Mouse (Mus musculus) lung, embryonic 16.5 days (tissue): ENCODE results near the gene Bdh1. TPM values are rescaled to one million over a fixed set of nuclear protein-coding genes. Genes with fewer than 3 reads are reported as not detected.

Experiments
- ATAC-seq: fragments of 200-750 bp; cut with Nextera tagmentation; 2 replicates; pipeline ENCODE4 v1.8.0; 2017; ENCODE audit warnings: low read depth, mild to moderate bottlenecking, moderate library complexity
- H3K27ac ChIP-seq: fragments of 300-500 bp; sonication (generic); 2 replicates; pipeline ENCODE4 v1.5.1; 2014; ENCODE audit warnings: mild to moderate bottlenecking, control low read depth, low read length
- H3K27me3 ChIP-seq: fragments of 300-500 bp; sonication (generic); 2 replicates; pipeline ENCODE4 v1.6.1; 2014; ENCODE audit warnings: low read depth, low read length, mixed read lengths; ENCODE audit not compliant: control insufficient read depth, insufficient read depth
- H3K36me3 ChIP-seq: fragments of 300-500 bp; sonication (generic); 2 replicates; pipeline ENCODE4 v1.6.1; 2014; ENCODE audit warnings: low read length; ENCODE audit not compliant: control insufficient read depth, insufficient read depth
- H3K4me1 ChIP-seq: fragments of 300-500 bp; sonication (generic); replicated peaks from 2 replicates; pipeline ENCODE4 v1.6.1; 2014; ENCODE audit warnings: low read length, mixed read lengths; ENCODE audit not compliant: control insufficient read depth, insufficient read depth
- H3K4me2 ChIP-seq: fragments of 300-500 bp; sonication (generic); 2 replicates; pipeline ENCODE4 v1.6.1; 2014; ENCODE audit warnings: low read depth, low read length, control low read depth
- H3K4me3 ChIP-seq: fragments of 300-500 bp; sonication (generic); 2 replicates; pipeline ENCODE4 v1.5.1; 2014; ENCODE audit warnings: mild to moderate bottlenecking, low read length, control low read depth
- H3K9ac ChIP-seq: fragments of 300-500 bp; sonication (generic); 2 replicates; pipeline ENCODE4 v1.6.1; 2014; ENCODE audit warnings: low read length, control low read depth
- H3K9me3 ChIP-seq: fragments of 300-500 bp; sonication (generic); 2 replicates; pipeline ENCODE4 v1.6.1; 2016; ENCODE audit warnings: low read length; ENCODE audit not compliant: control insufficient read depth
- WGBS: fragments of 180-500 bp; shearing (Covaris S2); extraction: QIAGEN DNeasy Blood & Tissue Kit; methylation state at CpG from one replicate; pipeline ENCODE4 v1.1.7; 2014; 5-methylcytosine and 5-hydroxymethylcytosine counted together
- polyA plus RNA-seq: library from polyadenylated mRNA; unstranded; fragments of >200 nt; fragmentation: Nextera tagmentation; extraction: Ambion mirVana; gene quantifications from 2 replicates; pipeline ENCODE4 v1.2.1, GENCODE M21; 2015

The Bdh1 gene
- polyA plus RNA-seq, 1 experiment from 2014 or later: 4.5 TPM

GRCm38 (mm10) chr16:31424416-31425187 is 2.5 kb downstream of the Bdh1 start:
- H3K9ac ChIP-seq: no peak overlapping the region
- no peak overlapping the region for H3K4me2 ChIP-seq
- no peak overlapping the region for H3K27ac ChIP-seq
- WGBS: 75% methylated on average over 4 of the region's 4 CpGs
- peaks cover 3% of the 10 kb centered on the region; the same call in 1 of the 2 replicates for H3K4me1 ChIP-seq
- no peaks in the 10 kb centered on the region for H3K36me3 ChIP-seq
- no peak overlapping the region for H3K4me3 ChIP-seq
- H3K27me3 ChIP-seq: peaks cover 27% of the 10 kb centered on the region
- no peaks in the 10 kb centered on the region for H3K9me3 ChIP-seq
- no peak for ATAC-seq

- no peak overlapping the region for H3K27ac ChIP-seq
- peaks cover 3% of the 10 kb centered on the region for H3K4me1 ChIP-seq
- H3K27me3 ChIP-seq: peaks cover 27% of the 10 kb centered on the region
- H3K4me2 ChIP-seq: no peak overlapping the region
- ATAC-seq: no peak
- H3K4me3 ChIP-seq: no peak overlapping the region
- no peaks in the 10 kb centered on the region for H3K36me3 ChIP-seq
- no peak overlapping the region for H3K9ac ChIP-seq
- 5% methylated on average over 4 of the region's 4 CpGs for WGBS
- H3K9me3 ChIP-seq: no peaks in the 10 kb centered on the region
Observed at GRCm38 (mm10) chr16:31425508-31425907, 3.4 kb downstream of the Bdh1 start.

- Histone ChIP-seq H3K36me3 (no peaks in the 10 kb centered on the region), H3K27ac (no peak overlapping the region), H3K9ac (no peak overlapping the region), H3K4me1 (peaks cover 3% of the 10 kb centered on the region), H3K4me2 (no peak overlapping the region), H3K27me3 (peaks cover 27% of the 10 kb centered on the region), H3K9me3 (no peaks in the 10 kb centered on the region), H3K4me3 (no peak overlapping the region)
- WGBS: 78% methylated on average over 6 of the region's 6 CpGs
- ATAC-seq: no peak
Observed at GRCm38 (mm10) chr16:31426496-31427126, 4.5 kb downstream of the Bdh1 start.

GRCm38 (mm10) chr16:31428335-31428674 is 6.2 kb downstream of the Bdh1 start:
- Histone ChIP-seq H3K4me3 (peak overlapping the region; percentile 56), H3K4me1 (peaks cover 8% of the 10 kb centered on the region), H3K9ac (no peak overlapping the region), H3K4me2 (peak overlapping the region; percentile 92), H3K27me3 (peaks cover 27% of the 10 kb centered on the region), H3K36me3 (no peaks in the 10 kb centered on the region), H3K9me3 (no peaks in the 10 kb centered on the region), H3K27ac (no peak overlapping the region)
- no peak for ATAC-seq
- WGBS: 4% methylated on average over 11 of the region's 11 CpGs

GRCm38 (mm10) chr16:31428675-31429470 is 6.8 kb downstream of the Bdh1 start:
- Histone ChIP-seq H3K27me3 (peaks cover 27% of the 10 kb centered on the region), H3K9me3 (no peaks in the 10 kb centered on the region), H3K9ac (peak overlapping the region; percentile 42), H3K4me1 (peaks cover 12% of the 10 kb centered on the region), H3K4me3 (peak overlapping the region; percentile 56), H3K27ac (no peak overlapping the region), H3K36me3 (no peaks in the 10 kb centered on the region), H3K4me2 (peak overlapping the region; percentile 92)
- ATAC-seq: 0 out of 2 replicates have a peak, but pooled peaks have one; percentile 21
- WGBS: under 1% methylated on average over 64 of the region's 65 CpGs

GRCm38 (mm10) chr16:31429471-31430155 is 7.5 kb downstream of the Bdh1 start:
- Histone ChIP-seq H3K9ac (peak overlapping the region; percentile 28), H3K27ac (no peak overlapping the region)
- ATAC-seq: peak; percentile 96

GRCm38 (mm10) chr16:31433466-31434110 is 11.5 kb downstream of the Bdh1 start:
- Histone ChIP-seq H3K4me3 (no peak overlapping the region), H3K9ac (no peak overlapping the region), H3K27ac (no peak overlapping the region), H3K4me2 (no peak overlapping the region), H3K36me3 (no peaks in the 10 kb centered on the region), H3K9me3 (no peaks in the 10 kb centered on the region), H3K4me1 (peaks cover 12% of the 10 kb centered on the region), H3K27me3 (peaks cover 7% of the 10 kb centered on the region; the same call in 1 of the 2 replicates)
- no peak for ATAC-seq
- WGBS: 60% methylated on average over 12 of the region's 12 CpGs

More at GRCm38 (mm10) chr16:31429471-31430155, 7.5 kb downstream of the Bdh1 start:
- Histone ChIP-seq H3K4me2 (peak overlapping the region; percentile 92), H3K4me1 (peaks cover 12% of the 10 kb centered on the region), H3K9me3 (no peaks in the 10 kb centered on the region), H3K4me3 (peak overlapping the region; percentile 56), H3K27me3 (peaks cover 27% of the 10 kb centered on the region), H3K36me3 (no peaks in the 10 kb centered on the region)
- WGBS: under 1% methylated on average over 49 of the region's 49 CpGs

GRCm38 (mm10) chr16:31435146-31435545 is 13.1 kb downstream of the Bdh1 start:
- H3K9ac ChIP-seq: no peak overlapping the region
- peaks cover 9% of the 10 kb centered on the region for H3K4me1 ChIP-seq
- no peaks in the 10 kb centered on the region for H3K36me3 ChIP-seq
- no peak overlapping the region for H3K4me3 ChIP-seq
- no peak overlapping the region for H3K4me2 ChIP-seq
- no peaks in the 10 kb centered on the region for H3K27me3 ChIP-seq
- no peaks in the 10 kb centered on the region for H3K9me3 ChIP-seq
- no peak for ATAC-seq
- WGBS: 82% methylated on average over 4 of the region's 4 CpGs
- no peak overlapping the region for H3K27ac ChIP-seq
